Mouse (Mus musculus): ENCODE measurements around the gene Mpig6b. TPM values are rescaled to one million over a fixed set of nuclear protein-coding genes. Genes with fewer than 3 reads are reported as not detected.

Mpig6b gene
- polyA plus RNA-seq, 1 experiment from 2014 or later = 1.0 TPM

- 74% methylated on average over 5 of the region's 5 CpGs for WGBS
- no peaks in the 10 kb centered on the region for H3K36me3 ChIP-seq
- H3K27ac ChIP-seq = peak overlapping the region; percentile 57; the same call in 1 of the 2 replicates
- peaks cover 37% of the 10 kb centered on the region for H3K4me1 ChIP-seq
- H3K4me2 ChIP-seq = peak overlapping the region; percentile 7; the same call in 1 of the 2 replicates
- H3K4me3 ChIP-seq = no peak overlapping the region
- H3K9ac ChIP-seq = no peak overlapping the region
- no peak for ATAC-seq (ENCODE audit: insufficient number of reproducible peaks, low FRiP score, low TSS enrichment, low read depth)
- H3K9me3 ChIP-seq = no peaks in the 10 kb centered on the region
- H3K27me3 ChIP-seq = no peaks in the 10 kb centered on the region
Observed at GRCm38 (mm10) chr17:35026206-35026605, 39.8 kb downstream of the Mpig6b start.

- H3K9ac ChIP-seq = no peak overlapping the region
- no peaks in the 10 kb centered on the region for H3K27me3 ChIP-seq
- H3K9me3 ChIP-seq = no peaks in the 10 kb centered on the region
- H3K27ac ChIP-seq = no peak overlapping the region
- H3K4me2 ChIP-seq = no peak overlapping the region
- peaks cover 37% of the 10 kb centered on the region for H3K4me1 ChIP-seq
- ATAC-seq (ENCODE audit: insufficient number of reproducible peaks, low FRiP score, low TSS enrichment, low read depth) = no peak
- H3K36me3 ChIP-seq = no peaks in the 10 kb centered on the region
- whole genome bisulfite sequencing = 64% methylated on average over 8 of the region's 10 CpGs
- H3K4me3 ChIP-seq = no peak overlapping the region
Observed at GRCm38 (mm10) chr17:35024691-35025488, 41.1 kb downstream of the Mpig6b start.

GRCm38 (mm10) chr17:35024261-35024660 lies 41.7 kb downstream of the Mpig6b start:
- H3K9ac ChIP-seq = no peak overlapping the region
- H3K4me2 ChIP-seq = no peak overlapping the region
- peaks cover 35% of the 10 kb centered on the region for H3K4me1 ChIP-seq
- H3K4me3 ChIP-seq = no peak overlapping the region
- H3K9me3 ChIP-seq = no peaks in the 10 kb centered on the region
- no peaks in the 10 kb centered on the region for H3K27me3 ChIP-seq
- H3K27ac ChIP-seq = no peak overlapping the region
- no peaks in the 10 kb centered on the region for H3K36me3 ChIP-seq
- ATAC-seq (ENCODE audit: insufficient number of reproducible peaks, low FRiP score, low TSS enrichment, low read depth) = no peak
- 72% methylated on average over 12 of the region's 13 CpGs for WGBS

- H3K4me2 ChIP-seq = no peak overlapping the region
- no peaks in the 10 kb centered on the region for H3K9me3 ChIP-seq
- H3K4me1 ChIP-seq = peaks cover 35% of the 10 kb centered on the region
- H3K27ac ChIP-seq = no peak overlapping the region
- H3K4me3 ChIP-seq = no peak overlapping the region
- no peak overlapping the region for H3K9ac ChIP-seq
- 66% methylated on average over 4 of the region's 4 CpGs for WGBS
- ATAC-seq (ENCODE audit: insufficient number of reproducible peaks, low FRiP score, low TSS enrichment, low read depth) = no peak
- H3K36me3 ChIP-seq = no peaks in the 10 kb centered on the region
- H3K27me3 ChIP-seq = no peaks in the 10 kb centered on the region
Observed at GRCm38 (mm10) chr17:35023756-35024155, 42.2 kb downstream of the Mpig6b start.

- H3K4me1 ChIP-seq = peaks cover 32% of the 10 kb centered on the region
- no peak overlapping the region for H3K27ac ChIP-seq
- 89% methylated on average over 5 of the region's 5 CpGs for WGBS
- no peak overlapping the region for H3K4me2 ChIP-seq
- H3K9ac ChIP-seq = no peak overlapping the region
- no peaks in the 10 kb centered on the region for H3K36me3 ChIP-seq
- H3K9me3 ChIP-seq = no peaks in the 10 kb centered on the region
- H3K27me3 ChIP-seq = no peaks in the 10 kb centered on the region
- no peak for ATAC-seq (ENCODE audit: insufficient number of reproducible peaks, low FRiP score, low TSS enrichment, low read depth)
- no peak overlapping the region for H3K4me3 ChIP-seq
Observed at GRCm38 (mm10) chr17:35023221-35023620, 42.8 kb downstream of the Mpig6b start.

- no peak overlapping the region for H3K27ac ChIP-seq
- no peaks in the 10 kb centered on the region for H3K27me3 ChIP-seq
- WGBS = 91% methylated on average over 8 of the region's 8 CpGs
- H3K9ac ChIP-seq = no peak overlapping the region
- H3K4me3 ChIP-seq = no peak overlapping the region
- H3K36me3 ChIP-seq = no peaks in the 10 kb centered on the region
- no peak overlapping the region for H3K4me2 ChIP-seq
- peaks cover 29% of the 10 kb centered on the region for H3K4me1 ChIP-seq
- H3K9me3 ChIP-seq = no peaks in the 10 kb centered on the region
- ATAC-seq (ENCODE audit: insufficient number of reproducible peaks, low FRiP score, low TSS enrichment, low read depth) = no peak
Observed at GRCm38 (mm10) chr17:35022541-35023060, 43.4 kb downstream of the Mpig6b start.

GRCm38 (mm10) chr17:35021842-35022477 lies 44.0 kb downstream of the Mpig6b start:
- Histone ChIP-seq H3K27me3 (no peaks in the 10 kb centered on the region), H3K9me3 (no peaks in the 10 kb centered on the region), H3K9ac (no peak overlapping the region), H3K4me2 (0 out of 2 replicates have a peak overlapping the region, but pooled peaks have one; percentile 22), H3K27ac (peak overlapping the region; percentile 27; the same call in 1 of the 2 replicates), H3K36me3 (no peaks in the 10 kb centered on the region), H3K4me1 (peaks cover 24% of the 10 kb centered on the region), H3K4me3 (no peak overlapping the region)
- 67% methylated on average over 6 of the region's 6 CpGs for WGBS
- no peak for ATAC-seq (ENCODE audit: insufficient number of reproducible peaks, low FRiP score, low TSS enrichment, low read depth)

GRCm38 (mm10) chr17:35021163-35021808 lies 44.7 kb downstream of the Mpig6b start:
- no peaks in the 10 kb centered on the region for H3K27me3 ChIP-seq
- peak overlapping the region; percentile 22; the same call in 1 of the 2 replicates for H3K4me2 ChIP-seq
- H3K36me3 ChIP-seq = peaks cover 5% of the 10 kb centered on the region; the same call in 1 of the 2 replicates
- 17% methylated on average over 16 of the region's 17 CpGs for WGBS
- H3K4me3 ChIP-seq = no peak overlapping the region
- H3K9ac ChIP-seq = no peak overlapping the region
- H3K27ac ChIP-seq = peak overlapping the region; percentile 27; the same call in 1 of the 2 replicates
- H3K9me3 ChIP-seq = no peaks in the 10 kb centered on the region
- peaks cover 25% of the 10 kb centered on the region for H3K4me1 ChIP-seq
- ATAC-seq (ENCODE audit: insufficient number of reproducible peaks, low FRiP score, low TSS enrichment, low read depth) = peak; percentile 27; the same call in 1 of the 2 replicates

- peaks cover 13% of the 10 kb centered on the region for H3K36me3 ChIP-seq
- no peak overlapping the region for H3K27ac ChIP-seq
- no peaks in the 10 kb centered on the region for H3K9me3 ChIP-seq
- 76% methylated on average over 8 of the region's 8 CpGs for WGBS
- H3K4me3 ChIP-seq = no peak overlapping the region
- no peaks in the 10 kb centered on the region for H3K27me3 ChIP-seq
- no peak overlapping the region for H3K9ac ChIP-seq
- H3K4me1 ChIP-seq = peaks cover 25% of the 10 kb centered on the region
- ATAC-seq (ENCODE audit: insufficient number of reproducible peaks, low FRiP score, low TSS enrichment, low read depth) = no peak
- H3K4me2 ChIP-seq = no peak overlapping the region
Observed at GRCm38 (mm10) chr17:35020551-35020950, 45.4 kb downstream of the Mpig6b start.

- no peak overlapping the region for H3K4me2 ChIP-seq
- H3K9me3 ChIP-seq = no peaks in the 10 kb centered on the region
- peaks cover 22% of the 10 kb centered on the region for H3K4me1 ChIP-seq
- no peak overlapping the region for H3K4me3 ChIP-seq
- no peak overlapping the region for H3K9ac ChIP-seq
- peaks cover 19% of the 10 kb centered on the region for H3K36me3 ChIP-seq
- H3K27me3 ChIP-seq = no peaks in the 10 kb centered on the region
- no peak overlapping the region for H3K27ac ChIP-seq
- no peak for ATAC-seq (ENCODE audit: insufficient number of reproducible peaks, low FRiP score, low TSS enrichment, low read depth)
- 73% methylated on average over 11 of the region's 11 CpGs for WGBS
Observed at GRCm38 (mm10) chr17:35019894-35020293, 46.1 kb downstream of the Mpig6b start.

GRCm38 (mm10) chr17:35018171-35018570 lies 47.8 kb downstream of the Mpig6b start:
- peaks cover 19% of the 10 kb centered on the region for H3K4me1 ChIP-seq
- no peak overlapping the region for H3K4me3 ChIP-seq
- no peak for ATAC-seq (ENCODE audit: insufficient number of reproducible peaks, low FRiP score, low TSS enrichment, low read depth)
- H3K4me2 ChIP-seq = no peak overlapping the region
- no peak overlapping the region for H3K27ac ChIP-seq
- WGBS = 80% methylated on average over 3 of the region's 3 CpGs
- H3K9ac ChIP-seq = no peak overlapping the region
- H3K9me3 ChIP-seq = no peaks in the 10 kb centered on the region
- H3K27me3 ChIP-seq = no peaks in the 10 kb centered on the region
- peaks cover 36% of the 10 kb centered on the region for H3K36me3 ChIP-seq

- ATAC-seq (ENCODE audit: insufficient number of reproducible peaks, low FRiP score, low TSS enrichment, low read depth) = no peak
- H3K9me3 ChIP-seq = no peaks in the 10 kb centered on the region
- no peak overlapping the region for H3K9ac ChIP-seq
- no peak overlapping the region for H3K27ac ChIP-seq
- no peak overlapping the region for H3K4me3 ChIP-seq
- WGBS = 77% methylated on average over 14 of the region's 14 CpGs
- peaks cover 41% of the 10 kb centered on the region for H3K36me3 ChIP-seq
- no peak overlapping the region for H3K4me2 ChIP-seq
- H3K4me1 ChIP-seq = peaks cover 19% of the 10 kb centered on the region
- no peaks in the 10 kb centered on the region for H3K27me3 ChIP-seq
Observed at GRCm38 (mm10) chr17:35017706-35018030, 48.3 kb downstream of the Mpig6b start.
